Mouse (Mus musculus): ENCODE results near the gene Olfr1500. TPM values are rescaled to one million over a fixed set of nuclear protein-coding genes. Genes with fewer than 3 reads are reported as not detected.

The Olfr1500 gene
- total and polyA plus RNA-seq, 3 experiments = not detected

DNA sequence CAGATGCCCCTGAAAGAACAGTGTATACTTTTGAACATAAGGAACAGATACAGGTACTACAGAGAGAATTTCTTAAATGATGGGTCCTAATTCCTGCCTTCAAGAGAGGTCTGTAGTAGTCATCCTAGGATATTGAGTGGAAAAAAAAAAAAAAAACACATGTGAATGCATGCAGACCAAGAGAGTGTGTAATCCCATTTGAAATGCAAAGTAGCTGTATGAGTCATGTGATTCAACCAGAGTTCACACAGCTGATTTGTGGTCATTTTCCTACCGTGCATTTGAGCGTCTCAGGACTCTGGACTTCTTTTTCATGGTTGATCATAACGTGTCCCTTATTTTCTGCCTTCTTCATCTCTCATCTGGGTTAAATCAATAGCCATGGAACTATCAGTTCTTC is 1.8 kb downstream of the Olfr1500 start:
- TF ChIP-seq SIN3A (IDR thresholded peaks at IDR 0.05; ENCODE audit: low read length) (no peak), RAD21 (IDR thresholded peaks at IDR 0.05; ENCODE audit: low read depth, low read length) (no peak), POLR2AphosphoS5 (IDR thresholded peaks at IDR 0.05; ENCODE audit: borderline replicate concordance, low read depth, low read length) (no peak), SMC3 (IDR thresholded peaks at IDR 0.05; ENCODE audit: low read depth, low read length) (no peak), MXI1 (IDR thresholded peaks at IDR 0.05; ENCODE audit: low read depth, low read length) (no peak), GABPA (IDR thresholded peaks at IDR 0.05; ENCODE audit: low read depth, low read length) (no peak), EP300 (IDR thresholded peaks at IDR 0.05; ENCODE audit: low read depth in 1 of 2, low read length in 2 of 2) (no peak), CHD2 (IDR thresholded peaks at IDR 0.05; ENCODE audit: low read length) (no peak), NELFE (IDR thresholded peaks at IDR 0.05; ENCODE audit: low read depth, low read length) (no peak), HCFC1 (IDR thresholded peaks at IDR 0.05; ENCODE audit: low read depth, low read length) (no peak), ZMIZ1 (IDR thresholded peaks at IDR 0.05; ENCODE audit: low read depth, low read length) (no peak), TAL1 (IDR thresholded peaks at IDR 0.05; ENCODE audit: low read length) (no peak), E2F4 (IDR thresholded peaks at IDR 0.05; ENCODE audit: borderline replicate concordance, low read depth, low read length) (no peak), MYC (IDR thresholded peaks at IDR 0.05; ENCODE audit: low read depth, low read length) (no peak), JUND (IDR thresholded peaks at IDR 0.05; ENCODE audit: low read depth, low read length) (no peak), NRF1 (IDR thresholded peaks at IDR 0.05; ENCODE audit: insufficient read depth, low read depth, low read length, poor library complexity, severe bottlenecking) (no peak), ZKSCAN1 (IDR thresholded peaks at IDR 0.05; ENCODE audit: low read depth, low read length) (no peak), UBTF (IDR thresholded peaks at IDR 0.05; ENCODE audit: borderline replicate concordance, insufficient read depth, low read depth, low read length) (no peak)
- Histone ChIP-seq H3K36me3 (ENCODE audit: control insufficient read depth in 1 of 2, insufficient read depth in 2 of 2, low read length in 2 of 2) (no peaks in the 10 kb centered on the region), H3K9ac (ENCODE audit: control insufficient read depth, low read depth, low read length, poor library complexity, severe bottlenecking) (no peak overlapping the region), H3K27me3 (ENCODE audit: control insufficient read depth in 1 of 2, insufficient read depth in 2 of 2, low read length in 2 of 2) (no peaks in the 10 kb centered on the region), H3K27ac (ENCODE audit: control insufficient read depth, low read depth, low read length) (no peak overlapping the region), H3K4me1 (ENCODE audit: control insufficient read depth in 1 of 2, insufficient read depth in 2 of 2, low read length in 2 of 2) (no peaks in the 10 kb centered on the region), H3K4me3 (ENCODE audit: control insufficient read depth in 1 of 2, insufficient read depth in 1 of 2, low read depth in 2 of 2, low read length in 2 of 2) (no peak overlapping the region), H3K9me3 (replicated peaks; ENCODE audit: insufficient read depth, low read length) (no peaks in the 10 kb centered on the region), H3K79me2 (ENCODE audit: control insufficient read depth, insufficient read depth, low read length, poor library complexity) (no peaks in the 10 kb centered on the region)
- no peak for DNase-seq (ENCODE audit: low read depth, low spot score)

DNA sequence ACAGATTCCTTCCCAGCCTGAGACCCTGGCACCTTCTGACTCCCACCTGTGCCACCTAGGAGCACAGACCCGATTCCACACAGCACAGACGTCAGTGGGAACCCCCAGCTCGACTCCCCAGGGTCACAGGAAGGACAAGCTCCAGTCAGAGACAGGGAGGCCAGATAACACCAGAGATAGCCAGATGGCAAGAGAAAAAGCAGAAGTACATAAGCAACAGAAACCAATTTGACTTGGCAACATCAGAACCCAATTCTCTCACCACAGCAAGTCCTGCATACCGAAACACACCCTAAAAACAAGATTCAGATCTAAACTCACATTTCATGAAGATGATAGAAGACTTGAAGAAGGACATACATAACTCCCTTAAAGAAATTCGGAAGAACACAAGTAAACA is 9.4 kb downstream of the Olfr1500 start:
- Histone ChIP-seq H3K27ac (ENCODE audit: control insufficient read depth, low read depth, low read length) (no peak overlapping the region), H3K9ac (ENCODE audit: control insufficient read depth, low read depth, low read length, poor library complexity, severe bottlenecking) (no peak overlapping the region), H3K79me2 (ENCODE audit: control insufficient read depth, insufficient read depth, low read length, poor library complexity) (no peaks in the 10 kb centered on the region), H3K27me3 (ENCODE audit: control insufficient read depth in 1 of 2, insufficient read depth in 2 of 2, low read length in 2 of 2) (no peaks in the 10 kb centered on the region), H3K36me3 (ENCODE audit: control insufficient read depth in 1 of 2, insufficient read depth in 2 of 2, low read length in 2 of 2) (peaks cover 0 to 6% of the 10 kb centered on the region in 2 experiments; a peak in 2 of 4 replicates), H3K9me3 (replicated peaks; ENCODE audit: insufficient read depth, low read length) (no peaks in the 10 kb centered on the region), H3K4me1 (ENCODE audit: control insufficient read depth in 1 of 2, insufficient read depth in 2 of 2, low read length in 2 of 2) (peaks cover 4 to 5% of the 10 kb centered on the region in 2 experiments), H3K4me3 (ENCODE audit: control insufficient read depth in 1 of 2, insufficient read depth in 1 of 2, low read depth in 2 of 2, low read length in 2 of 2) (no peak overlapping the region)
- DNase-seq (ENCODE audit: low read depth, low spot score) = peak; percentile 60
- TF ChIP-seq GABPA (IDR thresholded peaks at IDR 0.05; ENCODE audit: low read depth, low read length) (no peak), ETS1 (IDR thresholded peaks at IDR 0.05; ENCODE audit: low read depth, low read length) (peak; percentile 75), SMC3 (IDR thresholded peaks at IDR 0.05; ENCODE audit: low read depth, low read length) (no peak), MYC (IDR thresholded peaks at IDR 0.05; ENCODE audit: low read depth, low read length) (no peak), ZNF384 (IDR thresholded peaks at IDR 0.05; ENCODE audit: low read depth, low read length) (no peak), BHLHE40 (IDR thresholded peaks at IDR 0.05; ENCODE audit: borderline replicate concordance, low read depth, low read length) (no peak), GATA1 (IDR thresholded peaks at IDR 0.05; ENCODE audit: low read depth, low read length) (peak; percentile 81), RCOR1 (IDR thresholded peaks at IDR 0.05; ENCODE audit: low read depth, low read length) (peak; percentile 69; the same call in 1 of the 2 replicates), TCF12 (IDR thresholded peaks at IDR 0.05; ENCODE audit: low read depth, low read length) (peak; percentile 81), TAL1 (IDR thresholded peaks at IDR 0.05; ENCODE audit: low read length) (peak; percentile 37; the same call in 1 of the 2 replicates), EP300 (IDR thresholded peaks at IDR 0.05; ENCODE audit: low read depth in 1 of 2, low read length in 2 of 2) (peak; percentile 78 to 83), RAD21 (IDR thresholded peaks at IDR 0.05; ENCODE audit: low read depth, low read length) (no peak), ELF1 (IDR thresholded peaks at IDR 0.05; ENCODE audit: low read depth, low read length) (no peak), USF2 (IDR thresholded peaks at IDR 0.05; ENCODE audit: borderline replicate concordance in 1 of 2, insufficient read depth in 1 of 2, low read depth in 1 of 2, low read length in 2 of 2) (no peak), ZMIZ1 (IDR thresholded peaks at IDR 0.05; ENCODE audit: low read depth, low read length) (no peak), TBP (IDR thresholded peaks at IDR 0.05; ENCODE audit: low read depth, low read length) (no peak), MAZ (IDR thresholded peaks at IDR 0.05; ENCODE audit: low read depth, low read length) (no peak)

All from MEL (cell line).